Comparison of ENCODE assay signal across 8 mouse cellular contexts in the genomic region with DNA sequence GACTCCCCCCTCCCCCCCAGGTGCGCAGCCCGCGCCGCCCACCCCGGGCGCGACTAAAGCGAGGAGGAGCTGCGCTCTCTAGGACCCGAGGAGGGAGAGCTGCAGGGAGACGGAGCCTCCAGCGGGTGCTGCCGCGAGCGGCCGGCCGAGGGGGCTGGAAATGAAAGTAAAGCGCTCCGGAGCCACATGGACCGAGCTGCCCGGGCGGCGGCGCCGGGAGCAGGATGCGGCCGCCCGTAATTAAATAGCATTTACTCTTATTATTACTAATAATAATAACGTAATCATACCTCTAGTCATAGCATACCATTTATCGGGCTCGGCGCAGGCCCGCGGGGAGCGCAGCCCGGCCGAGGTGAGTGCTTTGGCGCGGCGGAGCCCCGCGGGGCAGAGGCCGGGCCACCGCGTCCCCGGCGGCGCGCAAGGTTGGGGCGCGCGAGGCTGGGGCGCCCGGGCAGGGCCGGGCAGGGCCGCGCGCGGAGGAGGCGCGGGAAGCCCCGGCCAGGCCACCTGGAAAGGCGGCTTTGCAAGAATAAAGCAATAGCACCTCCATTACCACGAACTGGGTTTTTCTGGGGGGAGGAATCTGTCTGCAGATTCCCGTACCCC. TPM values are rescaled to one million over a fixed set of nuclear protein-coding genes. Genes with fewer than 3 reads are reported as not detected.
DNase-seq lines count a peak whose midpoint lies in the region; ATAC-seq lines count a peak whose summit lies in the region.

A gene (plus strand): TSS at position 66 of the 609 bp plus-strand sequence.
A gene (minus strand): TSS at position 539 of the 609 bp plus-strand sequence.

- no peaks in the 10 kb centered on the region for H3K9me3 ChIP-seq in hindbrain, embryonic 14.5 days (ENCODE audit: control insufficient read depth, low read length)

- H3K27ac ChIP-seq in hindbrain, embryonic 14.5 days, result peak within 1 kb of the TSS; percentile 87

- peak within 1 kb of the TSS; percentile 72 for H3K4me2 ChIP-seq in hindbrain, embryonic 14.5 days (replicated peaks)

- no peaks in the 10 kb centered on the region for H3K27me3 ChIP-seq in hindbrain, embryonic 14.5 days (ENCODE audit: control insufficient read depth, insufficient read depth, low read length)

- ATAC-seq in hindbrain, embryonic 14.5 days (ENCODE audit: low FRiP score), result peak; percentile 80

- under 1% methylated on average over 63 of the region's 65 CpGs for WGBS in hindbrain, embryonic 14.5 days

- DNase-seq in ZHBTc4 (ENCODE audit: low read depth, low spot score), result peak; percentile 83
- DNase-seq in cerebellum, postnatal 4 days (ENCODE audit: low spot score in 2 of 2), result peak; percentile 51 to 68
- DNase-seq in gastrocnemius, adult 18-20 months (ENCODE audit: low spot score), result peak; percentile 72
- DNase-seq in hindbrain, embryonic 14.5 days (ENCODE audit: low spot score), result peak; percentile 73
- peak; percentile 76 to 79 for DNase-seq in layer of hippocampus, postnatal 36 days
- DNase-seq in lung, postnatal 36 days, result peak; percentile 78
- peak; percentile 63 for DNase-seq in retina, postnatal 7 days (ENCODE audit: low read depth, low spot score)
- DNase-seq in urinary bladder, adult 2 months (ENCODE audit: low spot score), result peak; percentile 67

- peaks cover 29% of the 10 kb centered on the region for H3K4me1 ChIP-seq in hindbrain, embryonic 14.5 days (replicated peaks; ENCODE audit: control insufficient read depth, insufficient read depth, low read length)

- H3K4me3 ChIP-seq in hindbrain, embryonic 14.5 days (replicated peaks; ENCODE audit: low read length), result peak within 1 kb of the TSS; percentile 75

- H3K36me3 ChIP-seq in hindbrain, embryonic 14.5 days (replicated peaks; ENCODE audit: control insufficient read depth, insufficient read depth), result no peaks in the 10 kb centered on the region

- peak within 1 kb of the TSS; percentile 94 for H3K9ac ChIP-seq in hindbrain, embryonic 14.5 days

RNA-seq across cellular contexts. Expression of the first gene that starts in this region (rescaled TPM):
- 10 to 100 TPM; 32.7 to 34.2 TPM for total RNA-seq in gastrocnemius, adult 18-20 months (2021)
- polyA plus RNA-seq in hindbrain, embryonic 14.5 days (2014; fragmentation: Nextera tagmentation; extraction: Ambion mirVana), result 58.9 and 62.7 TPM in 2 replicates
- total RNA-seq in layer of hippocampus, postnatal 36 days (2021), result 100 to 1,000 TPM; 129 to 141 TPM
- polyA plus RNA-seq in urinary bladder, adult 2 months (2012; rRNA removed), result 30.8 and 41.0 TPM in 2 replicates

RNA-seq across cellular contexts. Expression of the second gene that starts in this region (rescaled TPM):
- total RNA-seq in gastrocnemius, adult 18-20 months (2021), result 10 to 100 TPM; 20.0 to 21.4 TPM
- polyA plus RNA-seq in hindbrain, embryonic 14.5 days (2014; fragmentation: Nextera tagmentation; extraction: Ambion mirVana), result 117 and 135 TPM in 2 replicates
- total RNA-seq in layer of hippocampus, postnatal 36 days (2021), result 100 to 1,000 TPM; 158 to 165 TPM
- polyA plus RNA-seq in urinary bladder, adult 2 months (2012; rRNA removed), result 29.4 and 31.0 TPM in 2 replicates

Comparison
In these comparisons a context has a peak if more than half of its experiments do, and no peak if none do; other contexts are left out.
1. Peak in every context shown above with its lines: DNase-seq, ATAC-seq, H3K4me3 ChIP-seq and H3K27ac ChIP-seq.
2. RNA of the second gene that starts in this region (total RNA-seq): 158 to 165 TPM in layer of hippocampus, postnatal 36 days; 20.0 to 21.4 TPM in gastrocnemius, adult 18-20 months; every median in the first group is over 4 times any median in the second.